Mouse (Mus musculus) forebrain, embryonic 14.5 days (tissue): ENCODE data around the gene Ces1g. TPM values are rescaled to one million over a fixed set of nuclear protein-coding genes. Genes with fewer than 3 reads are reported as not detected.
A peak's percentile ranks its signal among the peaks of the same experiment; 100 is the strongest.

Experiments used
- ATAC-seq: fragments of 200-750 bp; cut with Nextera tagmentation; 2 replicates; pipeline ENCODE4 v1.8.0; 2017; ENCODE audit warnings: mild to moderate bottlenecking, moderate library complexity
- DNase-seq: peaks from one replicate; pipeline ENCODE4 v3.0.0-alpha.2; 2015; ENCODE audit warnings: low spot score
- H3K27ac ChIP-seq: fragments of 300-500 bp; sonication (generic); 2 replicates; pipeline ENCODE4 v1.5.1; 2014; ENCODE audit warnings: low read depth, mild to moderate bottlenecking, control low read depth, low read length, moderate library complexity
- H3K27me3 ChIP-seq: fragments of 300-500 bp; sonication (generic); replicated peaks from 2 replicates; pipeline ENCODE4 v1.6.1; 2014; ENCODE audit warnings: low read length, control low read depth, mixed read lengths; ENCODE audit not compliant: control insufficient read depth, insufficient read depth
- H3K36me3 ChIP-seq: fragments of 300-500 bp; sonication (generic); 2 replicates; pipeline ENCODE4 v1.6.1; 2014; ENCODE audit warnings: low read length, control low read depth; ENCODE audit not compliant: control insufficient read depth, insufficient read depth
- H3K4me1 ChIP-seq: fragments of 300-500 bp; sonication (generic); 2 replicates; pipeline ENCODE4 v1.6.1; 2014; ENCODE audit warnings: antibody characterized with exemption, low read length, control low read depth; ENCODE audit not compliant: control insufficient read depth, insufficient read depth
- H3K4me2 ChIP-seq: fragments of 300-500 bp; sonication (generic); 2 replicates; pipeline ENCODE4 v1.6.1; 2014; ENCODE audit warnings: mild to moderate bottlenecking, control low read depth, low read length
- H3K4me3 ChIP-seq: fragments of 300-500 bp; sonication (generic); 2 replicates; pipeline ENCODE4 v1.5.1; 2014; ENCODE audit warnings: low read depth, low read length, control low read depth
- H3K9ac ChIP-seq: fragments of 300-500 bp; sonication (generic); 2 replicates; pipeline ENCODE4 v1.6.1; 2014; ENCODE audit warnings: mild to moderate bottlenecking, low read length, control low read depth, moderate library complexity
- H3K9me3 ChIP-seq: fragments of 300-500 bp; sonication (generic); replicated peaks from 2 replicates; pipeline ENCODE4 v1.6.1; 2016; ENCODE audit warnings: low read length, control low read depth, mixed read lengths; ENCODE audit not compliant: control insufficient read depth
- WGBS: fragments of 180-500 bp; shearing (Covaris S2); extraction: QIAGEN DNeasy Blood & Tissue Kit; methylation state at CpG from one replicate; pipeline ENCODE4 v1.1.7; 2014; 5-methylcytosine and 5-hydroxymethylcytosine counted together
- polyA plus RNA-seq: library from polyadenylated mRNA; unstranded; fragments of >200 nt; fragmentation: Nextera tagmentation; extraction: Ambion mirVana; gene quantifications from 2 replicates; pipeline ENCODE4 v1.2.1, GENCODE M21; 2014

Gene Ces1g
- polyA plus RNA-seq = not detected in 2 replicates

- Histone ChIP-seq H3K4me1 (no peaks in the 10 kb centered on the region), H3K4me2 (no peak within 1 kb of the TSS), H3K4me3 (no peak within 1 kb of the TSS), H3K36me3 (no peaks in the 10 kb centered on the region), H3K27me3 (no peaks in the 10 kb centered on the region), H3K9me3 (no peaks in the 10 kb centered on the region), H3K27ac (no peak within 1 kb of the TSS), H3K9ac (no peak within 1 kb of the TSS)
- no peak for ATAC-seq
- no peak for DNase-seq
- WGBS = 75% methylated on average over 3 of the region's 3 CpGs
Observed at GRCm38 (mm10) chr8:93337207-93337606, at the start of gene Ces1g. Gene Ces1g, minus strand, starts transcription at chr8:93337308.

- Histone ChIP-seq H3K9me3 (no peaks in the 10 kb centered on the region), H3K27me3 (no peaks in the 10 kb centered on the region), H3K4me1 (no peaks in the 10 kb centered on the region), H3K27ac (no peak within 1 kb of the TSS), H3K4me3 (no peak within 1 kb of the TSS), H3K36me3 (no peaks in the 10 kb centered on the region), H3K4me2 (no peak within 1 kb of the TSS), H3K9ac (no peak within 1 kb of the TSS)
- DNase-seq = no peak
- ATAC-seq = no peak
- 93% methylated on average over 4 of the region's 4 CpGs for WGBS
Observed at GRCm38 (mm10) chr8:93379625-93380024, 42.5 kb upstream of the Ces1g start, which contains the start of gene Ces1h. Gene Ces1h, minus strand, starts transcription at chr8:93379725.

DNA sequence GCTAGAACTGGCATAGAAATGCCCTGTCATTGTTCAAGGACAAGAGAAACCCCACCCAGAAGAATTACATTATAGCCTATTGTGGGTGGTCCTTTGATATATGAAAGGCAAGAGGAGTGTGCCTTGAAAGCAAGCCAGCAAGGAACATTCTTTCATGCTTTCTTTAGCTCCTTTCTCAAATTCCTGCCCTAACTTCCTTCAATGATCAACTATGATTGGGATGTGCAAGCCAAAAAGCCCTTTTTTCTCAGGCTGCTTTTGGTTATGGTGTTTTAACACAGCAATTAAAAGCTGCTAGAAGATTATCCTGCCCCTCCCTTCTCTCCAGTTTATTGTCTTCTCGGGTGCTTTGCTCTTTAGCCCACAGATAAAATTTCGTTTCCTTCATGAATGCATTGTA, 32.4 kb upstream of the Ces1g start:
- Histone ChIP-seq H3K4me2 (no peak overlapping the region), H3K9ac (no peak overlapping the region), H3K27me3 (no peaks in the 10 kb centered on the region), H3K4me1 (no peaks in the 10 kb centered on the region), H3K36me3 (no peaks in the 10 kb centered on the region), H3K27ac (no peak overlapping the region), H3K9me3 (no peaks in the 10 kb centered on the region), H3K4me3 (no peak overlapping the region)
- DNase-seq (peak; percentile 21), ATAC-seq (no peak)
- WGBS = 2% methylated on average over 2 of the region's 2 CpGs

DNA sequence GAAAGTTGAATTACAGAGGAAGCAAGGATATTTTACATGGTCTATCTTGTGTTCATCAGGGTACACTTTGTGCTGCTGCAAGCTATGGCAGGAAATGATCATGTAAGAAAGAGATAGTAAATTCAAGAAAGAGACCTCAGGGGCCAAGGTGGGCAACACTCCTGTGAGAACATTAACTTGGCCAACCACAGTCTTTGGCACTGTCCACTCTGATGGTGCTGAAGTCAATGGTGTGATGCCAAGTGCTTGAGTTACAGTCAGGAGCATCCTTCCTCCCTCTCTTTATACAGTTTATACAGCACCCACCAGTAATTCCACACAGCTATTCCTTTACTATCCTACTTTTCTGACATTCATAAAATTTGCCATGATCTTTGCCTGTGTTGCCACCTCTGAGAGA, 23.0 kb upstream of the Ces1g start:
- no peak for DNase-seq
- Histone ChIP-seq H3K27me3 (no peaks in the 10 kb centered on the region), H3K4me1 (no peaks in the 10 kb centered on the region), H3K4me3 (no peak overlapping the region), H3K36me3 (no peaks in the 10 kb centered on the region), H3K9ac (no peak overlapping the region), H3K27ac (no peak overlapping the region), H3K4me2 (no peak overlapping the region), H3K9me3 (no peaks in the 10 kb centered on the region)
- ATAC-seq = no peak

DNA sequence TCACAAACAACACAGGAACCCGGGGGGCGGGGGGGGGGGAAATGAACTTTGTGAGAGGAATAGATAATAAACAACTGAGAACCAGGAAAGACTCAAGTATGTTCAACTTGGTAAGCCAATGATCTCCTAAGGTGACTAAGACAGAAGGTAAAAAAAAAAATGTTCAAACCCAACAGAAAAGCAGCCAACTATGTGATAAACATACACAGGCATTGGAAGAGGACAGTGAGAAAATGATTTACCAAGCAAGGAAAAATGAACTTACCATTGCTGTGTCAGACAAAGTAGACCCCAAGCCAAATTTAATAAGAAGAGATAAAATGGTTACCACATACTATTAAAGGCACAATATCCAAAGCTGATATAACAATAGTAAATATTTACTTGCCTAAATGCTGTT, 2.4 kb upstream of the Ces1g start:
- H3K9ac ChIP-seq = no peak overlapping the region
- 89% methylated on average over 2 of the region's 2 CpGs for WGBS
- H3K4me3 ChIP-seq = no peak overlapping the region
- no peaks in the 10 kb centered on the region for H3K9me3 ChIP-seq
- H3K4me2 ChIP-seq = no peak overlapping the region
- no peaks in the 10 kb centered on the region for H3K27me3 ChIP-seq
- ATAC-seq (no peak), DNase-seq (no peak)
- no peaks in the 10 kb centered on the region for H3K4me1 ChIP-seq
- H3K36me3 ChIP-seq = no peaks in the 10 kb centered on the region
- no peak overlapping the region for H3K27ac ChIP-seq

DNA sequence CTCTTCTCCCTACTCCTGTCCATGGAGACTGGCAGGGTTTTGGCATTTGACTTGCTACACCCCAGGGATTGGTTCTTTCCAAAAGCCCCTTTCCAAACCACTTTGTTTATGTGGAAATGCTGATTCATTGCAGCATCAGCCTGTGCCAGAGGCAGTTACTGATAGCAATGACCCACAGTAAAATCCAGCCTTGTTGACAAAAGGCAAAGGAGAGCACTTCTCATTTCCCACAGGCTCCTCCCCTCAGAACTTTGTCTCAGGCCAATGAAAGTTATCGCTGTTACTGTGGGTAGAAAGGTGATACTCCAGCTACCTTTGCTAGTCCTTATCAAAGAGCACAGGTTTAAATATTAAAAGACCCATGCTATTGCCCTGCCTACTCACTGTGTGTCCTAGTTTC, 4.4 kb downstream of the Ces1g start:
- Histone ChIP-seq H3K36me3 (no peaks in the 10 kb centered on the region), H3K4me1 (no peaks in the 10 kb centered on the region), H3K27me3 (no peaks in the 10 kb centered on the region), H3K27ac (no peak overlapping the region), H3K4me3 (no peak overlapping the region), H3K4me2 (no peak overlapping the region), H3K9me3 (no peaks in the 10 kb centered on the region), H3K9ac (no peak overlapping the region)
- DNase-seq = no peak
- 82% methylated on average over 1 of the region's 1 CpGs for WGBS
- no peak for ATAC-seq

GRCm38 (mm10) chr8:93331151-93331550, 6.0 kb downstream of the Ces1g start:
- 93% methylated on average over 2 of the region's 2 CpGs for WGBS
- Histone ChIP-seq H3K27ac (no peak overlapping the region), H3K9me3 (no peaks in the 10 kb centered on the region), H3K27me3 (no peaks in the 10 kb centered on the region), H3K4me1 (no peaks in the 10 kb centered on the region), H3K9ac (no peak overlapping the region), H3K36me3 (no peaks in the 10 kb centered on the region), H3K4me3 (no peak overlapping the region), H3K4me2 (no peak overlapping the region)
- ATAC-seq = no peak
- no peak for DNase-seq

DNA sequence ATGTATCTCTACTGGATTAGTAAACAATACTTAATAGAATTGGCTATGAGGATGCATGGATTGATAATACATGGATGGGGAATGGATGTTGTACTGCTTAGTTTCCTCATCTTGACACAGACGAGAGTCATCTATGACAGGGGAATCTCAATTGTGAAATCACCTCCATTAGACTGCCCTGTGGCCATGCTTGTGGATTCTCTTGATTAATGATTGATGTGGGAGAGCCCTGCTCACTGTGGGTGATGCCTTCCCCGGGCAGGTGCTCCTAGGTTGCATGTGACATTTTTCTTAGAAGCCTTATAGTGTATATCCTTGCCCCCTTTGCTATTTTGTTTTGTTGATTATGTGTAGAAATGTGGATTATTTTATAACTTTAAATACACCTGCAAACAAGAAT, 12.0 kb downstream of the Ces1g start:
- Histone ChIP-seq H3K36me3 (no peaks in the 10 kb centered on the region), H3K27ac (no peak overlapping the region), H3K4me2 (no peak overlapping the region), H3K4me1 (no peaks in the 10 kb centered on the region), H3K9ac (no peak overlapping the region), H3K27me3 (no peaks in the 10 kb centered on the region), H3K9me3 (no peaks in the 10 kb centered on the region), H3K4me3 (no peak overlapping the region)
- 85% methylated on average over 2 of the region's 2 CpGs for WGBS
- ATAC-seq (no peak), DNase-seq (no peak)

DNA sequence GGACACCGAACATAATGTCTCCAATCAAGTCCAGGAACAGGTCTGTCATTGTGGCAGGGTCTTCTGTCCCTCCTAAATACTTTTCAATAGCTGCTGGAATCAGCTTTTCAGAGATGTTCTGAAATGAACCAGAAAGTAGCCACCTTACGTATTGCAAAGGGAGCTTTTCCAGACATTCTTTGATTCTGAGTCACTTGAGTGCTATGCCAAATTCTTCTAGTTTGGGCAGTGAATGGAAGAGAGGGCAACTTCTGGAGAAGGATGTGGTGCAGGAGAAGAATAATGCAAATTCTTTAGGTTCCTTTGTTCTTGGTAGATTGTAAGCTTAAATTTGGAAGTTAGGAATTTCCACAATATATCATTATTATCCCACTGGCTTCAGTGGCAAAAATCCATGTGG, 20.1 kb downstream of the Ces1g start:
- ATAC-seq (no peak), DNase-seq (no peak)
- Histone ChIP-seq H3K36me3 (no peaks in the 10 kb centered on the region), H3K4me3 (no peak overlapping the region), H3K27ac (no peak overlapping the region), H3K9me3 (no peaks in the 10 kb centered on the region), H3K9ac (no peak overlapping the region), H3K27me3 (no peaks in the 10 kb centered on the region), H3K4me2 (no peak overlapping the region), H3K4me1 (no peaks in the 10 kb centered on the region)
- WGBS = 82% methylated on average over 2 of the region's 2 CpGs
